Mouse (Mus musculus): ENCODE measurements around the gene Pcdh19. TPM values are rescaled to one million over a fixed set of nuclear protein-coding genes. Genes with fewer than 3 reads are reported as not detected.

Pcdh19 gene
- total RNA-seq, 2 experiments from 2014 or later = 38.8 to 45.7 TPM

GRCm38 (mm10) chrX:133673796-133674195, 15.0 kb downstream of the Pcdh19 start:
- no peak for DNase-seq (ENCODE audit: low spot score in 2 of 2)
- intact Hi-C loops (cut with DNase I) = no loop called here

DNA sequence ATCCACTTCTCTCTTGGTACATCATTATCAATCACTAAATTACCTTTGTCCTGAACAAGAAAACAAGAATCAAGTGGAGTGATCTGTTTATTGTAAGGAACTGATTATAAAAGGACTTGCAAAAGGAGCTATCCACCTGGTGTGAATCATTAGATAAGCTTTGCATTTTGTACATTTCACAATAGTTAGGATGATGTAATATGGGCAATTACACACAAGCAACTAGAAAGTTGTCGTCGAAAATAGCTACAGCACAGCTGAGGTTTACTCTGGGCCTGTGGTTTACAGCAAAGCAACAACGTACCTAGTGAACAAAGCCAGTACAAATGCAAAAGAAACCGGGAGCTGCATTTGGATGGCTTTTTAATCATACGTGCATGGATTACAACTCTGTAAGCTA, 28.7 kb downstream of the Pcdh19 start:
- intact Hi-C loops (cut with DNase I) = no loop called here
- DNase-seq (ENCODE audit: low spot score in 2 of 2) = no peak

GRCm38 (mm10) chrX:133657308-133658302, 31.2 kb downstream of the Pcdh19 start:
- intact Hi-C loops (cut with DNase I) = no loop called here
- peak; percentile 26 to 60 for DNase-seq (ENCODE audit: low spot score in 2 of 2)

DNA sequence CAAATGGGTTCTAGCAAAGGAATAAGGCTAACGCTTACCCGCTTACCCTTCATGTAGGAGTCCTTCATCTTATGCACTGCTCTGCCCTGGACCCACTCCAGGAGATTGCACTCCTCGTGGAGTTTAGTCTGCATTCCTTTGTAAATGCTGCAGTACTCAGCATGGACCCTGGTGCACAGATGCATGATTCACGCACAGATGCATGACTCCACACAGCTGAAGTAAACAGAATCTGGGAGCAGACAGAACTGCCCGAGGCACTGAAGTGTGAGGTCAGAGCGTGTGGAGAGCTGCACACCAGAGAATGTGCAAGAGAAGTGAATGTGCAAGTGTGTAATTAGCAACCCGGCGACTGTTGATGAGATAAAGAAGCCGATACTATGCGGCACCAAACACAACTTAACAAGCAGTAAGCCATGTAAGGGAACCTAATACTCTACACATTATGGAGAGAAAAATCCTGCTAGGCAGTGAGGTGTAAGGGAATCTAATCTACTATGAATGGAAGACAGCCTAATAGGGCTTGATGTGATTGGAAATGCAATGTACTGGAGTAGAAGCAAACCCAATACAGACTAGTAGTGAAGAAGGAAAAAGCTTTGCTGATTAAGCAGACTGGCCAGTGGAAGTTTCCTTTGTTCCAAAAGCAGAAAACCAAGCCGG, 32.8 kb downstream of the Pcdh19 start:
- intact Hi-C loops (cut with DNase I) = no loop called here
- DNase-seq (ENCODE audit: low spot score in 2 of 2) = no peak

- no peak for DNase-seq (ENCODE audit: low spot score in 2 of 2)
- intact Hi-C loops (cut with DNase I) = no loop called here
These were observed 33.6 kb downstream of the Pcdh19 start for GRCm38 (mm10) chrX:133655196-133655595.

DNA sequence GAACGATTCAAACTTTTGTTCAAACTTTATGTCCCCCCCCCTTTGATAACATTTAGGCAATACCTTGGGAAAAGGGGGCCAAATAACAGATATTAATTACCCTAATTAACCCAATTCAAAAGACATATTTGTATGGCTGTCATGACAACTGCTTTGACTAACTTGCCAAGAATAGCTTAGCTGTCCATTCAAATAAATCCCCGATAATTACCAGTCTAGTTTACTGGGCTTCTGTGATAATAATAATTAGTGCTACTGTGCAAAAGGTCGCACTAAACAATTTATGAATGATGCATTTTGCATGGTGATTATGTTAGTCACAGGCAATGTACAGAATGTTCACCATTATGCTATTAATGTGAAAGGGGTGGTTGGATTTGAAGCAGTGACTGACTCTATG, 35.7 kb downstream of the Pcdh19 start:
- intact Hi-C loops (cut with DNase I) = no loop called here

GRCm38 (mm10) chrX:133650379-133650778, 38.4 kb downstream of the Pcdh19 start:
- no peak for DNase-seq (ENCODE audit: low spot score in 2 of 2)
- intact Hi-C loops (cut with DNase I) = no loop called here

More for the DNA sequence above, 35.7 kb downstream of the Pcdh19 start:
- no peak for DNase-seq (ENCODE audit: low spot score in 2 of 2)

DNA sequence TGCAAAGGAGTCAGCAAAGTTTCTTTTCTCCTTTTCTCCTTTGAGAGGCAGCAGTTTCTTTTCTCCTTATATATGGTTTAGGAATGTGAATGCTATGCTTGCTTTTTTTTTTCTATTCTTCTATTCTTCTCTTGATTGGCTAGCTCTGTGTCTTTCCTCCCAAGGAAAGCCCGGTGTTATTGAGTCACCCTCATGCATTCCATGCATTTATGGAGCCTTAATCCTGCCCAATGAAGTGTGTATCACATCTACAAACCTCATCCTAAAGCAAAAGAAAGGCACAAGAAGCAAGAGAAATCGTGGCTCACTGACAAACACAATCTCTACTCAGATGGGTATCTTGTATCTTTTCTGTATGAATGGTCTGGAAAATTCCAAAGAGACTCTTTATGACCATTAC, 41.0 kb downstream of the Pcdh19 start:
- no peak for DNase-seq (ENCODE audit: low spot score in 2 of 2)
- intact Hi-C loops (cut with DNase I) = no loop called here

DNA sequence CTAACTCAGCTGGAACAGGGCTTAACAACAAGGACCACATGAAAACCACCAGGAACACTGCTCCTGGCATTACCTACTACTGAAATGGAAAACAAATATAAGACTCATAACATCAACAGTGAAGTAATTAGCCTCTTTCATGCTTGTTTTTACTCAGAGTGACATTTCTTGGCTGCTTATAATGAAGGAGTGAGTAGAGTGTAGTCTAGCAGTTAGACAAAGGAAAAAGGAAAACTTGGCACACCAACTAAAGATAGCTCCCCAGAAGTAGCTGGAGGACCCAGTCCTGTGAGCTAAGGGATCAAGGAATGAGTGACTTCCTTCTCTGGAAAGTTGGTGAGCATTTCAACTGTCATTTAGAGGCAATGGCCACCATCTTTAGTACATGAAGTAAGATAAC, 49.3 kb downstream of the Pcdh19 start:
- intact Hi-C loops (cut with DNase I) = no loop called here
- DNase-seq (ENCODE audit: low spot score in 2 of 2) = no peak

GRCm38 (mm10) chrX:133629538-133629937, 59.2 kb downstream of the Pcdh19 start:
- DNase-seq (ENCODE audit: low spot score in 2 of 2) = no peak
- intact Hi-C loops (cut with DNase I) = no loop called here

DNA sequence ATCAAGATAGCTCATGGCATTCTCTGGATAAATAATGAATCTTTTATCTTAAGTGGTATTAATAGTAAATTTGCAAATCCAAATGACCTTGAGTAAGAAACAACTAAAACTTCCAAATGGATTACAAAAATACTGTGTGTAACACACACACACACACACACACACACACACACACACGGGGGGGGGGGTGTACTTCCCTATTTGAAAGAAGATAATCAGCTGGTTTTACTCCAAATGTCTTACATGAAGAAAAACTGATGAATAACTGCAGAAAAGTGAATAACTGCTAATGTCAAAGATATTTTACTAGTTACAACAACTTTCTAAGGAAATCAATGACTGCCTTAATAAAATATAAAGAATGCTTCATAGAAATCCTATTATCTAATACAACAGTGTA, 70.6 kb downstream of the Pcdh19 start:
- no peak for DNase-seq (ENCODE audit: low spot score in 2 of 2)
- intact Hi-C loops (cut with DNase I) = no loop called here

- no peak for DNase-seq (ENCODE audit: low spot score in 2 of 2)
- intact Hi-C loops (cut with DNase I) = no loop called here
These were observed 83.0 kb downstream of the Pcdh19 start for GRCm38 (mm10) chrX:133605828-133606227.

DNA sequence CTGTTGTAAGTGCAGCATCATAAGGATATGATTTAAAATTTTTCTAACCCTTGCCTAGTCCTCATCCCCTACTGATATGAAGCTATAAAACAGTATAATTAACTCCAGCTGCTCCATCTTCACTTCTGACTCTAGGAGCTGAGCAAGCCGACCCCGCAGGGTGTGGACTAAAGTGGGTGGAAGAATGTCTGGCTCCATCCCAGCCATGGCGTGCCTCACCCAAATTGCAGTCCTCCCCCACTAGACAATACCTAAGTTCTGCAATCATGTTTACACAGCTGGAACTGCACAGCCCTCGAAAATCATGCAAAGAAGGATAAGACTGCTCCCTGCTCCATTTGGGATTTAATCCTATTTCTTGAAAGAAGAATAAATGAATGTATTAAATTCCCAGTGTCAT, 84.5 kb downstream of the Pcdh19 start:
- peak in 1 of 2 experiments; percentile 1 for DNase-seq (ENCODE audit: low spot score in 2 of 2)
- intact Hi-C loops (cut with DNase I) = no loop called here

GRCm38 (mm10) chrX:133602068-133602467, 86.7 kb downstream of the Pcdh19 start:
- DNase-seq (ENCODE audit: low spot score in 2 of 2) = no peak
- intact Hi-C loops (cut with DNase I) = no loop called here

DNA sequence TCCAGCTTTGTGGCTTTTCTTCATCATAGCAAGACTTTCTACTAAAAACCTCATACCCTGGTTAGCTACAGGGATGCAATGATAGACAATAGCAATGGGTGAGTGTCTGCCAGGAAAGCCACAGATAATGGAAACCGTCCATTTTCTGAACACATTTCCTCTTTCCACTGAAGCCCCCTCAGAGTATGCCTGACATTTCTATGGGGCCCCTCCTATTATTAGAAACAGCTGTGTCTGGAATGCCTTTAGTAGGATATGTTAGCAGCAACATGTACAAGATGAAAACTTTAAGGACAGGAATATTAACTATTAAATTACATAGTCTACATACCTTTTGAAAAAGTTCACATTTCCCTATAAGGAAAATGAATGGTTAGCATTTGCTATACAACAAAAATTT, 87.1 kb downstream of the Pcdh19 start:
- no peak for DNase-seq (ENCODE audit: low spot score in 2 of 2)
- intact Hi-C loops (cut with DNase I) = no loop called here

DNA sequence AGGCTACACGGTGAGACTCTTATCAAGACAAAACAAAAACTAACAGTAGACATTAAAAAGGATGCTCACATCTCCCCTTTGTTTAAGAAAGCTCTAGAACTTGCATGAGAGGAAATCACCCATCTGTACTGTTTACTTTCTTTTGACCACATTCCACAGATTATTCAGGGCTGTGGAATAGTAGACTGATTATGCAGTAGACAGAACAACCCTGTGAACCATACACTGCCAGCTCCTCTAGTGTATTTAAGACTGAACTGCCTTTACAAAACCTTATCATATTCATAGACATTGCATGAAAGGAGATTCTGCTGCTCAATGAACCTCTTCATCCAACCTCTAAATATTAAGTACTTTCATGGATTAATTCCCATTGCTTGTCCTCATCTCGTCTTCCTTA, 87.6 kb downstream of the Pcdh19 start:
- no peak for DNase-seq (ENCODE audit: low spot score in 2 of 2)
- intact Hi-C loops (cut with DNase I) = no loop called here

- no peak for DNase-seq (ENCODE audit: low spot score in 2 of 2)
- intact Hi-C loops (cut with DNase I) = no loop called here
These were observed 113.0 kb downstream of the Pcdh19 start for GRCm38 (mm10) chrX:133575601-133576382.

DNA sequence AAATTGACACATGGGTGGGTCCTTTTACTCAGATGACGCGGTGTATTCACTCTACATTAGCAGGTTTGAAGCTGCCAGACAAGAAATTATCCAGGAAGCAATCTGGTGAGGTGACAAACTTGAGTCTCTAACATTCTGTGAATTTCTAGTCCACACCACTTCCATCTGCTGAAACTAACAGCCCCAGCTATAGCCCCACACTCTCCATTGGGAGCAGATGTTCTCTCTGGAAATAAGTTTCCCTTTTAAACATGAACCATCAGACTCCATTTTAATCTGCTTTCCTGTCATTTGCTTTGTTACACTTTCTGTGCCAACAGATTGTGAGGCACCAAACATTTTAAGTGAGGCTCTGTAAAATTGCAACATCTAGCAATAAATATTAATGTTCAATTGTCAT, 123.4 kb downstream of the Pcdh19 start:
- DNase-seq (ENCODE audit: low spot score in 2 of 2) = peak in 1 of 2 experiments; percentile 39
- intact Hi-C loops (cut with DNase I) = no loop called here
